ENCODE assay signal across 23 mouse cellular contexts in the genomic region with DNA sequence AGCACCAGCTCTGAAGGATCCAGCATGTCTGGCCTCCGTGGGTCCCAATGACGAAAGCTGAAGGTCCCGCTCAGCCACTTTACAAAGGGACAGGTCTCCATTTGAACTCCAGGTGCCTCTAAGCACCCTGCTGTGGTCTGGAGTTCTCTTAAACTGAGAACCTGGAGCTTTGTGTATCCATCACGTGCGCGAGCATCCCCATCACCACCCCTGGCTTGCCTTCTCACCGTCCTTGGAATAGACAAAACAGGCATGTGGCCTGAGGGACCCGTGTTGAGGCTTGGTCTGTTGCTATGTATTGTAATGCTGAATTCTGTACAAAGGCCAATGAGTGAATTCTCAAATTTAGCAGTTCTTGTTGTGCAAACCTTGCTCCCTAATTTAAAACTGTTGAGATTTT. TPM values are rescaled to one million over a fixed set of nuclear protein-coding genes. Genes with fewer than 3 reads are reported as not detected.
"Had no signal": no experiment of that assay in that cellular context is flagged by ENCODE, and none has a peak within 500 bp of the region (broad histone marks: within the 10 kb centered on the region; RNA-seq: fewer than 3 reads in every experiment).

No protein-coding gene starts in this region.

- H3K4me3 ChIP-seq: limb, embryonic 13.5 days; megakaryocyte, embryonic 14.5 days; midbrain, embryonic 13.5 days; myocyte; neural tube, embryonic 15.5 days had no signal

- H3K9me3 ChIP-seq: limb, embryonic 13.5 days; megakaryocyte, embryonic 14.5 days; midbrain, embryonic 13.5 days; neural tube, embryonic 15.5 days had no signal

- H3K27me3 ChIP-seq: limb, embryonic 13.5 days; megakaryocyte, embryonic 14.5 days; midbrain, embryonic 13.5 days; neural tube, embryonic 15.5 days had no signal

- DNase-seq: kidney, adult 9 months; left cerebral cortex, postnatal 4 days; lung, adult 18-20 months; lung, postnatal 36 days; right cerebral cortex, adult 18-20 months; right cerebral cortex, postnatal 25 days; thymus, adult 18-20 months; thymus, postnatal 14 days had no signal

- H3K9ac ChIP-seq: limb, embryonic 13.5 days; liver, embryonic 14.5 days; midbrain, embryonic 13.5 days; neural tube, embryonic 15.5 days had no signal

- H3K27ac ChIP-seq: kidney, postnatal 0 days; limb, embryonic 13.5 days; liver, embryonic 14.5 days; midbrain, embryonic 13.5 days; neural tube, embryonic 15.5 days had no signal

RNA-seq across cellular contexts. Expression of gene Mia, which starts 17.8 kb away (rescaled TPM):
- total RNA-seq: liver, adult 2 months had no signal

RNA-seq across cellular contexts. Expression of gene Gm21983, which starts 17.9 kb away (rescaled TPM):
- total RNA-seq: layer of hippocampus, adult 8-10 months; layer of hippocampus, postnatal 14 days; left cerebral cortex, adult 18-20 months; left cerebral cortex, postnatal 10 days; left cerebral cortex, postnatal 4 days had no signal
- polyA plus RNA-seq: large intestine, adult 2 months; liver, adult 2 months; myocyte; neural tube, embryonic 11.5 days; stomach, embryonic 14.5 days had no signal
